Mouse (Mus musculus) lung, adult 2 months (tissue): ENCODE measurements around the gene Pelo.

Source experiments
- CTCF ChIP-seq: fragments of 200-500 bp; IDR thresholded peaks from 2 replicates; pipeline ENCODE4 v1.5.1; 2011; ENCODE audit warnings: mild to moderate bottlenecking, low read length, control low read depth; ENCODE audit not compliant: insufficient read depth
- POLR2A ChIP-seq: fragments of 200-500 bp; IDR thresholded peaks from 2 replicates; pipeline ENCODE4 v1.6.1; 2011; ENCODE audit warnings: low read depth, mild to moderate bottlenecking, control low read depth, low read length, borderline replicate concordance; ENCODE audit errors: extremely low read depth

DNA sequence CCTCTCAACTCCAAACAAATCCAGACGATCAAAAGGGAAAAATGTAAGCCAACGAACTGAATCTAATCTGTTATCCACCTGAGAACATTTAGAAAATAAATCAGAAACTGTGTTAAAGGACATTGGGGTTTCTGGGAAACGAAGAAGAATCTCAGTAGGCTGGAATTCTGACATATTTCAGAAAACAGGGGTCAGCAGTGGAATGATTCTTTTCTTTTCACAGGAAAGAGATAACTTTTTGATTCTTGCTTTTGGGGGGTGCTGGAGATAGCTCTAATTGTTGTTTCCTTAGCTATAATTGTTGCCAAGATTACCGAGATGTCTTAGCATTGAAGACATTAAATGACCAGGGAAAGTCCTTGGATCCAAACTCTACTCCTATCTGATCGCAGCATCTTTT lies 32.4 kb downstream of the Pelo start:
- TF ChIP-seq CTCF, result no peak
- no peak for TF ChIP-seq POLR2A
